Mouse (Mus musculus): ENCODE measurements at regions not wholly inside any gene's neighbourhood (a gene's known extent, or its start where the extent isn't known, plus 50 kb on each side); places are given as distances from the start of the nearest gene placed in this dataset.

- DNase-seq = no peak
Measured at GRCm38 (mm10) chr12:27139683-27140334, 202.6 kb downstream of the Sox11 start.

- no peak for DNase-seq
Measured at GRCm38 (mm10) chr12:27138663-27139633, 203.4 kb downstream of the Sox11 start.

- no peak for DNase-seq
Measured at GRCm38 (mm10) chr12:27135997-27136559, 206.3 kb downstream of the Sox11 start.

GRCm38 (mm10) chr12:27130544-27130943 is 211.8 kb downstream of the Sox11 start:
- no peak for DNase-seq

- DNase-seq = no peak
Measured at GRCm38 (mm10) chr12:27127054-27127605, 215.2 kb downstream of the Sox11 start.

- DNase-seq = no peak
Measured at GRCm38 (mm10) chr12:27118581-27118980, 223.8 kb downstream of the Sox11 start.

- DNase-seq = no peak
Measured at GRCm38 (mm10) chr12:27115392-27115791, 227.0 kb downstream of the Sox11 start.

- DNase-seq = no peak
Measured at GRCm38 (mm10) chr12:27104925-27105571, 237.3 kb downstream of the Sox11 start.

- DNase-seq = no peak
Measured at GRCm38 (mm10) chr12:27102996-27103395, 239.4 kb downstream of the Sox11 start.

GRCm38 (mm10) chr12:27089206-27089605 is 253.2 kb downstream of the Sox11 start:
- DNase-seq = no peak

GRCm38 (mm10) chr12:27085890-27086289 is 256.5 kb downstream of the Sox11 start:
- no peak for DNase-seq

GRCm38 (mm10) chr12:27083645-27084550 is 258.5 kb downstream of the Sox11 start:
- no peak for DNase-seq

GRCm38 (mm10) chr12:27083089-27083488 is 259.3 kb downstream of the Sox11 start:
- DNase-seq = no peak

- DNase-seq = no peak
Measured at GRCm38 (mm10) chr12:27082624-27083023, 259.8 kb downstream of the Sox11 start.

GRCm38 (mm10) chr12:27076107-27076738 is 266.2 kb downstream of the Sox11 start:
- DNase-seq = no peak

GRCm38 (mm10) chr12:27065011-27065517 is 277.3 kb downstream of the Sox11 start:
- DNase-seq = no peak

GRCm38 (mm10) chr12:27063518-27063917 is 278.9 kb downstream of the Sox11 start:
- DNase-seq = no peak

GRCm38 (mm10) chr12:27062511-27063264 is 279.7 kb downstream of the Sox11 start:
- no peak for DNase-seq

GRCm38 (mm10) chr12:27062061-27062461 is 280.3 kb downstream of the Sox11 start:
- no peak for DNase-seq

Measured in thymus, adult 18-20 months (tissue).